Mouse (Mus musculus) mouse trophoblast stem cell (cell line): ENCODE data around the gene Cttnbp2.

Experiments used
- in situ Hi-C, 2 experiments: fragments of 300-500 bp; cut with MseI, MboI; formaldehyde crosslinking; loops; 2 replicates in 1 of 2; 3 replicates in 1 of 2; pipeline ENCODE4 v1.15.1; 2025

Cttnbp2 gene

GRCm38 (mm10) chr6:18467777-18468176 is 46.9 kb downstream of the Cttnbp2 start:
- in situ Hi-C loops, result no loop called here

- in situ Hi-C loops, result no loop called here
Observed at GRCm38 (mm10) chr6:18466227-18466626, 48.4 kb downstream of the Cttnbp2 start.

- in situ Hi-C loops, result no loop called here
Observed at GRCm38 (mm10) chr6:18465626-18466025, 49.0 kb downstream of the Cttnbp2 start.

GRCm38 (mm10) chr6:18459657-18460056 is 55.0 kb downstream of the Cttnbp2 start:
- in situ Hi-C loops, result no loop called here

GRCm38 (mm10) chr6:18450551-18451193 is 64.0 kb downstream of the Cttnbp2 start:
- in situ Hi-C loops, result no loop called here

- in situ Hi-C loops, result no loop called here
Observed at GRCm38 (mm10) chr6:18448078-18448477, 66.6 kb downstream of the Cttnbp2 start.

GRCm38 (mm10) chr6:18446917-18447316 is 67.7 kb downstream of the Cttnbp2 start:
- in situ Hi-C loops, result no loop called here

- in situ Hi-C loops, result no loop called here
Observed at GRCm38 (mm10) chr6:18446359-18446758, 68.3 kb downstream of the Cttnbp2 start.

- in situ Hi-C loops, result no loop called here
Observed at GRCm38 (mm10) chr6:18445747-18446146, 68.9 kb downstream of the Cttnbp2 start.

- in situ Hi-C loops, result no loop called here
Observed at GRCm38 (mm10) chr6:18442303-18442702, 72.3 kb downstream of the Cttnbp2 start.

- in situ Hi-C loops, result no loop called here
Observed at GRCm38 (mm10) chr6:18440918-18441532, 73.6 kb downstream of the Cttnbp2 start.

- in situ Hi-C loops, result no loop called here
Observed at GRCm38 (mm10) chr6:18436127-18436812, 78.4 kb downstream of the Cttnbp2 start.

- in situ Hi-C loops, result no loop called here
Observed at GRCm38 (mm10) chr6:18434828-18435531, 79.7 kb downstream of the Cttnbp2 start.

- in situ Hi-C loops, result no loop called here
Observed at GRCm38 (mm10) chr6:18434355-18434754, 80.3 kb downstream of the Cttnbp2 start.

- in situ Hi-C loops, result no loop called here
Observed at GRCm38 (mm10) chr6:18432362-18432761, 82.3 kb downstream of the Cttnbp2 start.

- in situ Hi-C loops, result no loop called here
Observed at GRCm38 (mm10) chr6:18431891-18432290, 82.8 kb downstream of the Cttnbp2 start.

- in situ Hi-C loops, result no loop called here
Observed at GRCm38 (mm10) chr6:18430062-18430461, 84.6 kb downstream of the Cttnbp2 start.

- in situ Hi-C loops, result no loop called here
Observed at GRCm38 (mm10) chr6:18424822-18425221, 89.8 kb downstream of the Cttnbp2 start.

- in situ Hi-C loops, result no loop called here
Observed at GRCm38 (mm10) chr6:18424367-18424766, 90.3 kb downstream of the Cttnbp2 start.

- in situ Hi-C loops, result no loop called here
Observed at GRCm38 (mm10) chr6:18423112-18423511, 91.5 kb downstream of the Cttnbp2 start.

- in situ Hi-C loops, result no loop called here
Observed at GRCm38 (mm10) chr6:18421561-18421960, 93.1 kb downstream of the Cttnbp2 start.

GRCm38 (mm10) chr6:18420660-18421059 is 94.0 kb downstream of the Cttnbp2 start:
- in situ Hi-C loops, result no loop called here
